In the genomic region with DNA sequence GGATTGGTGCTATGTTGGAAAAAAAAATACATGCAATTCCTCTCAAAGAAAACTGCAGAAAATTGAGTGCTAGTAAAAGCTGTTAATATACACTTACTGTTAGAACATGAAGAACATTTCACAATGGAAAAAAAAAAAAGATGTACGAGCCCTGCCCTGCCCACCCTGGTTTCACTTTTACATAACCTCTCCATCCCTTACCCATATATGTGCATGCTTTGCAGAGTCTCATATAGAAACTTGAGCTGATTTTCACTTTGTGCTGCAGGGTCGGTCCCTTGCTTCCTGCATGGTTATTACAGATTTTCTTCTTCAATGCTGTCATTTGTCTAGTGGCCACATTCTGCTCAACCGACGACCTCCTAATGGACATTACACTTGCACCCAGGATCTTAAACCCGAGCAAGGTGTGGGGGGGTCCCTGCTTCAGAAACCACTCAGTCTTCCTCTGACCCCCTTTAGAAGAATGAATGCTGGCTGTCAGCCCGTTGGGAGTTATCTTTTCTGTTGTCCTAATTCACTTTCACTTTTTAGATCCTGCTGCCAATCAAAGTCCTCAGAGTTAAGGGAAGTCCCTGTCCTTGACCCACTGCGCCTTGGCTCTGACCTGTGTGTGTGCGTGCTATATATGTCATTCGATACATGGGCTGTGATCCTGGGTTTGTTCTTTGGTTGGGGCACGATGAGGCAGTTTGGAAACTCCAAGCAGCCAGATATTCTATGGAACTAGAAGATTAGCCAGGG, we compare ENCODE assay signal across 10 mouse cellular contexts. TPM values are rescaled to one million over a fixed set of nuclear protein-coding genes. Genes with fewer than 3 reads are reported as not detected.
DNase-seq lines count a peak whose midpoint lies in the region; ATAC-seq lines count a peak whose summit lies in the region.
"Had no signal": no experiment of that assay in that cellular context is flagged by ENCODE, and none has a peak within 500 bp of the region (broad histone marks: within the 10 kb centered on the region; RNA-seq: fewer than 3 reads in every experiment).

No protein-coding gene starts in this region.

- no peak overlapping the region for H3K9ac ChIP-seq in lung, embryonic 16.5 days (ENCODE audit: low read length)
- H3K9ac ChIP-seq: neural tube, embryonic 15.5 days had no signal

- H3K4me2 ChIP-seq in lung, embryonic 16.5 days (ENCODE audit: low read depth, low read length) = peak overlapping the region; percentile 32
- H3K4me2 ChIP-seq: neural tube, embryonic 15.5 days had no signal

- H3K4me3 ChIP-seq in lung, embryonic 16.5 days (ENCODE audit: low read length) = no peak overlapping the region
- H3K4me3 ChIP-seq: neural tube, embryonic 15.5 days had no signal

- no peak for ATAC-seq in lung, embryonic 16.5 days (ENCODE audit: low read depth)
- peak; percentile 70 for ATAC-seq in neutrophil, adult 5-6 weeks (ENCODE audit: extremely low read depth, insufficient number of reproducible peaks, low FRiP score, poor library complexity, severe bottlenecking)
- ATAC-seq: hindbrain, postnatal 0 days had no signal

- H3K27me3 ChIP-seq in lung, embryonic 16.5 days (ENCODE audit: control insufficient read depth, insufficient read depth, low read depth, low read length) = no peaks in the 10 kb centered on the region
- H3K27me3 ChIP-seq: neural tube, embryonic 15.5 days had no signal

- no peaks in the 10 kb centered on the region for H3K9me3 ChIP-seq in lung, embryonic 16.5 days (ENCODE audit: control insufficient read depth, low read length)
- H3K9me3 ChIP-seq: neural tube, embryonic 15.5 days had no signal

- WGBS in lung, embryonic 16.5 days = 56% methylated on average over 10 of the region's 10 CpGs

- peaks cover 15% of the 10 kb centered on the region for H3K4me1 ChIP-seq in lung, embryonic 16.5 days (replicated peaks; ENCODE audit: control insufficient read depth, insufficient read depth, low read length)

- no peak for DNase-seq in lung, postnatal 14 days
- DNase-seq in NIH3T3 (ENCODE audit: low read depth) (peak; percentile 53), adipocyte (ENCODE audit: low spot score) (no peak)
- DNase-seq in induced T-regulatory cell, adult 2 months (ENCODE audit: low read depth) = peak; percentile 87
- DNase-seq in adrenal gland, adult 18-20 months (ENCODE audit: low spot score in 2 of 2) = no peak
- DNase-seq: layer of hippocampus, postnatal 36 days had no signal

- H3K27ac ChIP-seq in lung, embryonic 16.5 days (ENCODE audit: low read length) = no peak overlapping the region
- H3K27ac ChIP-seq: hindbrain, postnatal 0 days; neural tube, embryonic 15.5 days had no signal

- H3K36me3 ChIP-seq in lung, embryonic 16.5 days (ENCODE audit: control insufficient read depth, insufficient read depth, low read length) = no peaks in the 10 kb centered on the region
- H3K36me3 ChIP-seq: neural tube, embryonic 15.5 days had no signal

RNA-seq across cellular contexts. Expression of a gene that starts 14.7 kb away (rescaled TPM):
- polyA plus RNA-seq in lung, embryonic 16.5 days (2015; fragmentation: Nextera tagmentation; extraction: Ambion mirVana) = 0.95 and 1.1 TPM in 2 replicates
- total RNA-seq in neutrophil, adult 5-6 weeks (2017) = 5.3 and 6.5 TPM in 2 replicates
- total RNA-seq in adrenal gland, adult 18-20 months (2021) = 1 to 10 TPM; 1.7 to 3.6 TPM
- total RNA-seq: layer of hippocampus, postnatal 36 days had no signal

RNA-seq across cellular contexts. Expression of a gene that starts 35.7 kb away (rescaled TPM):
- 6.8 and 7.4 TPM in 2 replicates for polyA plus RNA-seq in lung, embryonic 16.5 days (2015; fragmentation: Nextera tagmentation; extraction: Ambion mirVana)
- 15.5 and 16.5 TPM in 2 replicates for total RNA-seq in neutrophil, adult 5-6 weeks (2017)
- total RNA-seq in adrenal gland, adult 18-20 months (2021) = 10 to 100 TPM; 10.7 to 38.7 TPM

Comparison
In these comparisons a context has a peak if more than half of its experiments do, and no peak if none do; other contexts are left out.
1. DNase-seq: peak in NIH3T3 (single experiment) and induced T-regulatory cell, adult 2 months (single experiment); none in lung, postnatal 14 days (single experiment), adipocyte (single experiment) and adrenal gland, adult 18-20 months (0 of 2).